Mouse (Mus musculus) brain, adult 2 months (tissue): ENCODE data around the gene Slc6a12.

Experiments used
- DNase-seq: peaks from one replicate; pipeline ENCODE4 v3.0.0; 2011; ENCODE audit warnings: low read depth, low spot score

The Slc6a12 gene

GRCm38 (mm10) chr6:121343771-121344123, 871 bp downstream of the Slc6a12 start:
- no peak for DNase-seq

GRCm38 (mm10) chr6:121344329-121344728, 1.5 kb downstream of the Slc6a12 start:
- DNase-seq, result no peak

GRCm38 (mm10) chr6:121346428-121346827, 3.6 kb downstream of the Slc6a12 start:
- DNase-seq, result no peak

- DNase-seq, result no peak
Measured at GRCm38 (mm10) chr6:121352276-121352675, 9.4 kb downstream of the Slc6a12 start.

GRCm38 (mm10) chr6:121356041-121356440, 13.2 kb downstream of the Slc6a12 start:
- DNase-seq, result no peak

- DNase-seq, result no peak
Measured at GRCm38 (mm10) chr6:121357232-121357631, 14.4 kb downstream of the Slc6a12 start.

GRCm38 (mm10) chr6:121363061-121363460, 20.2 kb downstream of the Slc6a12 start:
- no peak for DNase-seq

GRCm38 (mm10) chr6:121363956-121364355, 21.1 kb downstream of the Slc6a12 start:
- no peak for DNase-seq

- DNase-seq, result peak; percentile 50
Measured at GRCm38 (mm10) chr6:121366537-121366936, 23.7 kb downstream of the Slc6a12 start.

- DNase-seq, result no peak
Measured at GRCm38 (mm10) chr6:121367099-121367498, 24.2 kb downstream of the Slc6a12 start.

- peak; percentile 57 for DNase-seq
Measured at GRCm38 (mm10) chr6:121371197-121371980, 28.5 kb downstream of the Slc6a12 start.

GRCm38 (mm10) chr6:121376159-121376558, 33.3 kb downstream of the Slc6a12 start:
- no peak for DNase-seq

- DNase-seq, result no peak
Measured at GRCm38 (mm10) chr6:121378256-121378655, 35.4 kb downstream of the Slc6a12 start.

- DNase-seq, result no peak
Measured at GRCm38 (mm10) chr6:121380576-121380975, 37.7 kb downstream of the Slc6a12 start.

- no peak for DNase-seq
Measured at GRCm38 (mm10) chr6:121382071-121382470, 39.2 kb downstream of the Slc6a12 start.

GRCm38 (mm10) chr6:121385397-121385796, 42.5 kb downstream of the Slc6a12 start:
- DNase-seq, result no peak

GRCm38 (mm10) chr6:121392610-121393252, 49.9 kb downstream of the Slc6a12 start:
- peak; percentile 82 for DNase-seq

- DNase-seq, result no peak
Measured at GRCm38 (mm10) chr6:121401140-121401539, 58.3 kb downstream of the Slc6a12 start.

- DNase-seq, result no peak
Measured at GRCm38 (mm10) chr6:121401826-121402660, 59.2 kb downstream of the Slc6a12 start.

- DNase-seq, result peak; percentile 48
Measured at GRCm38 (mm10) chr6:121402661-121403244, 59.9 kb downstream of the Slc6a12 start.

- DNase-seq, result no peak
Measured at GRCm38 (mm10) chr6:121405311-121405710, 62.4 kb downstream of the Slc6a12 start.

- DNase-seq, result no peak
Measured at GRCm38 (mm10) chr6:121407571-121408011, 64.7 kb downstream of the Slc6a12 start.
